Mouse (Mus musculus): ENCODE measurements around the gene Iba57. TPM values are rescaled to one million over a fixed set of nuclear protein-coding genes. Genes with fewer than 3 reads are reported as not detected.

The Iba57 gene
- polyA plus RNA-seq, 1 experiment from 2014 or later: 3.1 TPM

GRCm38 (mm10) chr11:59131348-59131919 lies 32.1 kb downstream of the Iba57 start:
- no peaks in the 10 kb centered on the region; the same call in 1 of the 2 replicates for H3K4me1 ChIP-seq (replicated peaks; ENCODE audit: control insufficient read depth, insufficient read depth, low read length)
- peaks cover 43% of the 10 kb centered on the region for H3K27me3 ChIP-seq (replicated peaks; ENCODE audit: control insufficient read depth, insufficient read depth, low read length)
- ATAC-seq (replicated peaks; ENCODE audit: low FRiP score, low TSS enrichment, low read depth) (no peak), DNase-seq (ENCODE audit: low spot score) (no peak)
- no peak overlapping the region for H3K9ac ChIP-seq (ENCODE audit: low read length)
- no peak overlapping the region for H3K4me2 ChIP-seq (ENCODE audit: low read length)
- 65% methylated on average over 18 of the region's 18 CpGs for WGBS
- no peak overlapping the region for H3K4me3 ChIP-seq (ENCODE audit: low read depth, low read length)
- no peaks in the 10 kb centered on the region for H3K36me3 ChIP-seq (ENCODE audit: control insufficient read depth, insufficient read depth, low read length)
- H3K9me3 ChIP-seq (ENCODE audit: control insufficient read depth, low read length): no peaks in the 10 kb centered on the region
- H3K27ac ChIP-seq (ENCODE audit: low read depth): no peak overlapping the region

- no peak overlapping the region for H3K27ac ChIP-seq (ENCODE audit: low read depth)
- H3K4me3 ChIP-seq (ENCODE audit: low read depth, low read length): no peak overlapping the region
- WGBS: 76% methylated on average over 9 of the region's 9 CpGs
- H3K9ac ChIP-seq (ENCODE audit: low read length): no peak overlapping the region
- ATAC-seq (replicated peaks; ENCODE audit: low FRiP score, low TSS enrichment, low read depth) (no peak), DNase-seq (ENCODE audit: low spot score) (no peak)
- no peak overlapping the region for H3K4me2 ChIP-seq (ENCODE audit: low read length)
- peaks cover 37% of the 10 kb centered on the region for H3K27me3 ChIP-seq (replicated peaks; ENCODE audit: control insufficient read depth, insufficient read depth, low read length)
- no peaks in the 10 kb centered on the region for H3K9me3 ChIP-seq (ENCODE audit: control insufficient read depth, low read length)
- no peaks in the 10 kb centered on the region for H3K36me3 ChIP-seq (ENCODE audit: control insufficient read depth, insufficient read depth, low read length)
- H3K4me1 ChIP-seq (replicated peaks; ENCODE audit: control insufficient read depth, insufficient read depth, low read length): no peaks in the 10 kb centered on the region; the same call in 1 of the 2 replicates
Observed at GRCm38 (mm10) chr11:59130782-59131181, 32.8 kb downstream of the Iba57 start.

- no peak overlapping the region for H3K4me2 ChIP-seq (ENCODE audit: low read length)
- ATAC-seq (replicated peaks; ENCODE audit: low FRiP score, low TSS enrichment, low read depth) (no peak), DNase-seq (ENCODE audit: low spot score) (no peak)
- H3K9me3 ChIP-seq (ENCODE audit: control insufficient read depth, low read length): 0 out of 2 replicates have a peak, but pooled peaks cover 2% of the 10 kb centered on the region
- no peaks in the 10 kb centered on the region for H3K27me3 ChIP-seq (replicated peaks; ENCODE audit: control insufficient read depth, insufficient read depth, low read length)
- no peaks in the 10 kb centered on the region for H3K36me3 ChIP-seq (ENCODE audit: control insufficient read depth, insufficient read depth, low read length)
- H3K27ac ChIP-seq (ENCODE audit: low read depth): no peak overlapping the region
- no peak overlapping the region for H3K4me3 ChIP-seq (ENCODE audit: low read depth, low read length)
- H3K4me1 ChIP-seq (replicated peaks; ENCODE audit: control insufficient read depth, insufficient read depth, low read length): no peaks in the 10 kb centered on the region
- 89% methylated on average over 5 of the region's 5 CpGs for WGBS
- H3K9ac ChIP-seq (ENCODE audit: low read length): no peak overlapping the region
Observed at GRCm38 (mm10) chr11:59105945-59106344, 57.6 kb downstream of the Iba57 start.

Other genes with a start within 250 kb of the Iba57 start
- 0.05 TPM in 1 of 2 replicates, not detected in the other for gene Btnl10, start 245.8 kb downstream of the Iba57 start, polyA plus RNA-seq (2014; fragmentation: Nextera tagmentation; extraction: Ambion mirVana)
- 240 and 258 TPM in 2 replicates for gene Rnf187, start 224.8 kb downstream of the Iba57 start, polyA plus RNA-seq (2014; fragmentation: Nextera tagmentation; extraction: Ambion mirVana)
- gene Hist3h2ba, start 214.8 kb downstream of the Iba57 start, polyA plus RNA-seq (2014; fragmentation: Nextera tagmentation; extraction: Ambion mirVana): 24.9 and 26.3 TPM in 2 replicates
- 28.7 and 30.3 TPM in 2 replicates for gene Hist3h2a, start 209.1 kb downstream of the Iba57 start, polyA plus RNA-seq (2014; fragmentation: Nextera tagmentation; extraction: Ambion mirVana)
- 0.24 and 0.28 TPM in 2 replicates for gene Trim17, start 209.1 kb downstream of the Iba57 start, polyA plus RNA-seq (2014; fragmentation: Nextera tagmentation; extraction: Ambion mirVana)
- gene Trim11, start 185.6 kb downstream of the Iba57 start, polyA plus RNA-seq (2014; fragmentation: Nextera tagmentation; extraction: Ambion mirVana): 16.5 and 19.6 TPM in 2 replicates
- gene Obscn, start 27.3 kb downstream of the Iba57 start, polyA plus RNA-seq (2014; fragmentation: Nextera tagmentation; extraction: Ambion mirVana): 2.0 and 2.2 TPM in 2 replicates
- 0.42 and 0.55 TPM in 2 replicates for gene Gjc2, start 19.5 kb upstream of the Iba57 start, polyA plus RNA-seq (2014; fragmentation: Nextera tagmentation; extraction: Ambion mirVana)
- gene Guk1, start 28.5 kb upstream of the Iba57 start, polyA plus RNA-seq (2014; fragmentation: Nextera tagmentation; extraction: Ambion mirVana): 142 and 143 TPM in 2 replicates
- gene Mrpl55, start 38.7 kb upstream of the Iba57 start, polyA plus RNA-seq (2014; fragmentation: Nextera tagmentation; extraction: Ambion mirVana): 107 and 117 TPM in 2 replicates
- gene 2310033P09Rik, start 44.6 kb upstream of the Iba57 start, polyA plus RNA-seq (2014; fragmentation: Nextera tagmentation; extraction: Ambion mirVana): 29.9 and 33.5 TPM in 2 replicates
- 618 and 641 TPM in 2 replicates for gene Arf1, start 64.5 kb upstream of the Iba57 start, polyA plus RNA-seq (2014; fragmentation: Nextera tagmentation; extraction: Ambion mirVana)
- not detected in 2 replicates for gene Wnt3a, start 127.0 kb upstream of the Iba57 start, polyA plus RNA-seq (2014; fragmentation: Nextera tagmentation; extraction: Ambion mirVana)
- 2.5 TPM in 2 replicates for gene Wnt9a, start 143.2 kb upstream of the Iba57 start, polyA plus RNA-seq (2014; fragmentation: Nextera tagmentation; extraction: Ambion mirVana)
- gene Prss38, start 211.9 kb upstream of the Iba57 start, polyA plus RNA-seq (2014; fragmentation: Nextera tagmentation; extraction: Ambion mirVana): not detected in 2 replicates